Mouse (Mus musculus) neural tube, embryonic 15.5 days (tissue): ENCODE measurements around the gene Fam198a. TPM values are rescaled to one million over a fixed set of nuclear protein-coding genes. Genes with fewer than 3 reads are reported as not detected.
"Not testable (repeated sequence)": the region's sequence is repeated elsewhere in the genome, so short reads cannot be mapped to it uniquely, and the experiment has no call there.

Experiments used
- ATAC-seq: fragments of 200-750 bp; cut with Nextera tagmentation; 2 replicates; pipeline ENCODE4 v1.8.0; 2017; ENCODE audit warnings: mild to moderate bottlenecking, moderate TSS enrichment, moderate library complexity; ENCODE audit not compliant: low FRiP score
- H3K27ac ChIP-seq: fragments of 300-500 bp; sonication (generic); replicated peaks from 2 replicates; pipeline ENCODE4 v1.5.1; 2015; ENCODE audit warnings: mild to moderate bottlenecking, inconsistent platforms
- H3K27me3 ChIP-seq: fragments of 300-500 bp; sonication (generic); replicated peaks from 2 replicates; pipeline ENCODE4 v1.6.1; 2015; ENCODE audit warnings: inconsistent platforms
- H3K36me3 ChIP-seq: fragments of 300-500 bp; sonication (generic); 2 replicates; pipeline ENCODE4 v1.6.1; 2015; ENCODE audit warnings: inconsistent platforms
- H3K4me1 ChIP-seq: fragments of 300-500 bp; sonication (generic); 2 replicates; pipeline ENCODE4 v1.6.1; 2015; ENCODE audit warnings: inconsistent platforms
- H3K4me2 ChIP-seq: fragments of 300-500 bp; sonication (generic); 2 replicates; pipeline ENCODE4 v1.6.1; 2015; ENCODE audit warnings: inconsistent platforms, mild to moderate bottlenecking, moderate library complexity
- H3K4me3 ChIP-seq: fragments of 300-500 bp; sonication (generic); replicated peaks from 2 replicates; pipeline ENCODE4 v1.5.1; 2015; ENCODE audit warnings: mild to moderate bottlenecking, inconsistent platforms
- H3K9ac ChIP-seq: fragments of 300-500 bp; sonication (generic); replicated peaks from 2 replicates; pipeline ENCODE4 v1.6.1; 2015; ENCODE audit warnings: mild to moderate bottlenecking, inconsistent platforms
- H3K9me3 ChIP-seq: fragments of 300-500 bp; sonication (generic); replicated peaks from 2 replicates; pipeline ENCODE4 v1.6.1; 2016; ENCODE audit warnings: inconsistent platforms
- WGBS: fragments of 180-500 bp; shearing (Covaris S2); methylation state at CpG from one replicate; pipeline ENCODE4 v1.1.7; 2015; ENCODE audit warnings: mixed read lengths; 5-methylcytosine and 5-hydroxymethylcytosine counted together
- polyA plus RNA-seq: library from polyadenylated mRNA; unstranded; fragments of >200 nt; fragmentation: Nextera tagmentation; extraction: Ambion mirVana; gene quantifications from 2 replicates; pipeline ENCODE4 v1.2.1, GENCODE M21; 2015

Gene Fam198a
- polyA plus RNA-seq, 1 experiment from 2014 or later = 1.9 TPM

DNA sequence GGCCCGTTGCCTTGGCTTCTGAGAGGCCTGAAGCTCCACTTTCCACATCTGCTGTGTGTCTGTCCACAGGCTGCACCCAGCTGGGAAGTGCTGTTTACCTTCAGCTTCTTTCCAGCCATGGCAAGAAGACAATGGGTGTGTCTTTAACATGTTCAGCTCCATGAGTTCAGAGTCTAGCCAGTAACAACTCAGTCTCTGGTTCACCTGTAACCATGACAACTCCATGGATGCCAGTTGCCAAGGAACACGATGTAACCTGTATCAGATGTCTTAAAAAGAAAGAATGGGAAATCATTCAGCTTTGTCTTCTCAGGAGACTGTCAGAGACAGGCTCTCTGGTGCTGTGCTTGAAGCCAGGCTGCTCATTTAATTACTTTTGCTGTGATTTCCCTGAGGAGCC, 58.1 kb downstream of the Fam198a start:
- Histone ChIP-seq H3K4me1 (peaks cover 11% of the 10 kb centered on the region), H3K36me3 (no peaks in the 10 kb centered on the region), H3K9ac (no peak overlapping the region), H3K27me3 (no peaks in the 10 kb centered on the region), H3K4me3 (no peak overlapping the region), H3K4me2 (no peak overlapping the region), H3K9me3 (no peaks in the 10 kb centered on the region), H3K27ac (peak overlapping the region; percentile 51)
- ATAC-seq = peak; percentile 70; the same call in 1 of the 2 replicates
- 13% methylated on average over 2 of the region's 2 CpGs for WGBS

DNA sequence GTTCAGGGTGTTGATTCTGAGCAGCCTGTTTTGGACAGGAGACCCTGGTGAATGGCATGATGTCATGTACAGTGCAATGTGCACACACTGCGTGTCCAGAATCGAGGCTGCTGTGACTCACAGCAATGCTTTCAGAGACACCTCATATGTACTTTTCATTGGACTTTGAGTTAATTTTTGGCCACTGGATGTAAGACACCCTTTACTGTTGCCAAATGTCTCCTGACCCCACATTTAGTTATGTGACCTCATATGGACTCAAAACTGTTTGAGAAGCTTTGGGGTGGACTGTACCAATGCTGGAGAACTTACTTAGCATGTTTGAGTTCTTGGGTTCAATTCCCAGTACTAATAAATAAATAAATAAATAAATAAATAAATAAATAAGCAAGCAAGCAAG, 60.0 kb downstream of the Fam198a start:
- Histone ChIP-seq H3K4me3 (no peak overlapping the region), H3K4me1 (peaks cover 11% of the 10 kb centered on the region), H3K36me3 (no peaks in the 10 kb centered on the region), H3K4me2 (no peak overlapping the region), H3K9me3 (no peaks in the 10 kb centered on the region), H3K27me3 (no peaks in the 10 kb centered on the region), H3K9ac (no peak overlapping the region), H3K27ac (no peak overlapping the region)
- ATAC-seq = no peak
- WGBS = 90% methylated on average over 2 of the region's 2 CpGs

DNA sequence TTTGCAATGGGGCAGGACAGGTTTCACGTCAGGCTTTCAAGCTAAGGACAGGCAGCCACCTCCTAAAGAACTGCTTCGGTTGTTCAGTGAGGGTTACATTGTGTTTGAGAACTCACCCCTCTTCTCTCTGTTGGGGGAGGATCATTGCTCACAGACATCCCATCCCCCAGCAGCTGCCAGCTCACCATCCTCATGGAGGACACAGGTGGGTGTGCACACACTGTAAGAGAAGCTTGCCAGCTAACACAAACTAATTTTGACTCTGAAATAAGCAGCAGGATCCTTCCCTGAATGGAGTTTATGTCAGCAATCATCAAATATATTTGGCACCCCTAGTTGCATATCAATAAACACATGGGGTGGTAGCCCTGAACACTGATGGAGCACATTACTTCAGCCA, 62.0 kb downstream of the Fam198a start:
- 91% methylated on average over 2 of the region's 2 CpGs for WGBS
- no peak overlapping the region for H3K27ac ChIP-seq
- ATAC-seq = no peak
- no peak overlapping the region for H3K4me2 ChIP-seq
- no peaks in the 10 kb centered on the region for H3K36me3 ChIP-seq
- H3K27me3 ChIP-seq = no peaks in the 10 kb centered on the region
- H3K4me3 ChIP-seq = no peak overlapping the region
- H3K9ac ChIP-seq = no peak overlapping the region
- no peaks in the 10 kb centered on the region for H3K9me3 ChIP-seq
- peaks cover 11% of the 10 kb centered on the region for H3K4me1 ChIP-seq

DNA sequence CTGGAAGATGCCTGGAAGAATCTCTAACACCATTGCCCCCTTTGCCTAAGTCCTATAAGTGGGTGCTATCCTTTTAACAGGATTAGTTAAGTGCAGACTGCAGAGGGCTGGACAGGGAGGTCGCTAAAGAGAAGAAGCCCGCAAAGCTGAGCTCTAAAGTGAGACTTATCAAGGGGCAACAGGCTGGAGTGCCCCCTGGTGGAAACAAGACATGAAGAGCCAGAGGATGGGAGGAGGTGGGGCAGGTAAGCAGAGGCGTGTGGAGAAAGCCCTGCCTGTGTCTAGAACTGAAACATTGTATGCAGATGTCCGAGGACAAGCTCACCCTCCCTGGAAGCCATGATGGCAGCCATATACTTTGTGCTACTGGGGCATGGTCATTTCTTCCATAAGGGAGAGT, 62.8 kb downstream of the Fam198a start:
- H3K4me2 ChIP-seq = no peak overlapping the region
- 89% methylated on average over 4 of the region's 4 CpGs for WGBS
- ATAC-seq = no peak
- H3K4me1 ChIP-seq = peaks cover 8% of the 10 kb centered on the region
- H3K9ac ChIP-seq = no peak overlapping the region
- H3K27ac ChIP-seq = no peak overlapping the region
- H3K27me3 ChIP-seq = no peaks in the 10 kb centered on the region
- H3K9me3 ChIP-seq = no peaks in the 10 kb centered on the region
- no peak overlapping the region for H3K4me3 ChIP-seq
- H3K36me3 ChIP-seq = no peaks in the 10 kb centered on the region

DNA sequence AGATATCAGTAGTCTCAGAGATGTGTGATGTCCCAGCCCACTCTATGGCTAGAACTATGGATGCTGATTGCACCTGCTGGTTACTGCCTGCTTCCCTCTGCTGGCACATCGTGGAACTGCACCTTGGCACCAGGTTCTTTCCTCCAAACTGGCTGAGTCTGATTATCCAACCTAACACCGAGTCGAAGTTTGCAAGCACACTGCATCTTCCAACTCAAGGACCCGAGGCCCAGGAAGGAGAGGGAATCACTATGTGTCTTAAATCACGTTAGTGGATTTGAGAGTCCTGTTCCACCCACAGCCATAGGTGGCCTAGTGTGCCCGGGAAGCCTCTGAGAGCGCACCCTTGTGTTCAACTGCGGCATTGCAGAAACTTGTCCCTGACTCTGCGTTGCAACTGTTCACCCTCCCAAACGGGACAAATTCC, 63.5 kb downstream of the Fam198a start:
- no peak overlapping the region for H3K27ac ChIP-seq
- H3K9me3 ChIP-seq = no peaks in the 10 kb centered on the region
- no peaks in the 10 kb centered on the region for H3K36me3 ChIP-seq
- H3K27me3 ChIP-seq = no peaks in the 10 kb centered on the region
- ATAC-seq = no peak
- H3K4me2 ChIP-seq = no peak overlapping the region
- 12% methylated on average over 10 of the region's 10 CpGs for WGBS
- no peak overlapping the region for H3K4me3 ChIP-seq
- peaks cover 7% of the 10 kb centered on the region for H3K4me1 ChIP-seq
- no peak overlapping the region for H3K9ac ChIP-seq

DNA sequence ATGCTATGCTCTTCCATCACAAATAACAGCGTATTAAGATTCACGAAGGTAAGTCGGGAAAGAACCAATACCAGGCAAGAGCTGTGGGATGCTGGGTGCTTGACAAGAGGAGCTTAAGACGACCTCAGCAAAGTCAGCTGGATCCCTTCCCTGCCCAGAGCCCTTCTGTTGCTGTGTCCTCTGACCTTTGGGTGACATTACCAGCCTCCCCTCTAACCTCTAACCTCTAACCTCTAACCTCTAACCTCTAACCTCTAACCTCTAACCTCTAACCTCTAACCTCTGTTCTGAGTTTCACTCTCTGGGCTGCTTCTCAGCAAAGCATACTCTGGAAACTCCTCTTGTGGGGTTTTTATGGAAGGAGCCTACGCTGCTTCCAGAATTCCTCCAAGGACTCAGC, 67.3 kb downstream of the Fam198a start:
- no peaks in the 10 kb centered on the region for H3K9me3 ChIP-seq
- no peaks in the 10 kb centered on the region for H3K27me3 ChIP-seq
- no peak overlapping the region for H3K4me2 ChIP-seq
- ATAC-seq = no peak
- no peak overlapping the region for H3K27ac ChIP-seq
- H3K9ac ChIP-seq = no peak overlapping the region
- H3K4me1 ChIP-seq = peaks cover 8% of the 10 kb centered on the region
- no peak overlapping the region for H3K4me3 ChIP-seq
- WGBS = 83% methylated on average over 5 of the region's 5 CpGs
- H3K36me3 ChIP-seq = no peaks in the 10 kb centered on the region

DNA sequence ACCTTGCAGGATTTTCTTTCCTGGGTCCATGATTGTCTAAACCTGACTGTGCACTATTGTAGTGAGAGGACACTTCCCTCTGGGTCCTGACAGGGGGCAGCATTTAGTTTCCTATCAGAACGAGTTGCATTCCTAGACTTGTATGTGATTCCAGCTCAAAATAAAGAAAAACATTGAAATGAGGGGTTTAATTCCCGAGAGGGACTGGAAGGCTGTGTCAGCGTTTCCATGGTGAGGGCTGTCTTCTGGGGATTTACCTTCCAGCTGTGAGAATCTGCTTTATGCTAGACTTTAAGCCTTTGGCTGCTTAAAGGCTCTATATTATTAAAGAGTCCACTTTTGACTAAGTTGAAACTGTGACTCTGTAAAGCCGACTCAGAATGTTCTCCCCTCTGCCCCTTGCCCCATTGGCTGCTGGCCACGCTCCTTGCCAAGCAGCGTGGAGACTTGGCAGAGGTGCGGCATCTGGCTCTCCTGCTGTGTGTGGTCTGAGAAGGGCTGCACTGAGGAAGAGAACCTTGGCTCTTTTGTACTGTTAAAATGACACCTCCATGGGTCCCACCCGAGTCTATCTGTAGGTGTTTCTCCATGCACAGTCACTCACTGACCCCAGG, 68.1 kb downstream of the Fam198a start:
- ATAC-seq = peak; percentile 83
- Histone ChIP-seq H3K9me3 (no peaks in the 10 kb centered on the region), H3K4me1 (peaks cover 8% of the 10 kb centered on the region), H3K36me3 (no peaks in the 10 kb centered on the region), H3K27ac (peak overlapping the region; percentile 45), H3K9ac (no peak overlapping the region), H3K4me2 (peak overlapping the region; percentile 39), H3K4me3 (no peak overlapping the region), H3K27me3 (no peaks in the 10 kb centered on the region)
- 15% methylated on average over 8 of the region's 8 CpGs for WGBS

DNA sequence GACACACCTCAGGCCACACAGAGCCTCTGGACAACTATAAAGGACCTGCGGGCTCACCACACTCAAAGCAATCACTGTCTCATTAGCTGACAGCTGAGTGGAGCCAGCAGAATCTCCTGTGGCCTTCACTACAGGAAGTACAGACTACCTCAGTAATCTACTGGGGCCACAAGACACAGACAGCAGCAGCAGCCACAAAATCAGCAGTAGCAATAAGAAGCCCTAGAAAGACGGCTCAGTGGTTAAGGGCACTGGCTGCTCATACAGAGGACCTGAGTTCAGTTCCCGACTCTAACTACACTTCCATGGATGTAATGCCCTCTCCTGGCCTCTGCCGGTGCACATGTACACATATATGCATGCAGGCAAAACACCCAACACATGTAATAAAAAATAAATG, 69.5 kb downstream of the Fam198a start:
- no peak for ATAC-seq
- no peak overlapping the region for H3K4me3 ChIP-seq
- no peaks in the 10 kb centered on the region for H3K36me3 ChIP-seq
- no peak overlapping the region for H3K9ac ChIP-seq
- peaks cover 8% of the 10 kb centered on the region for H3K4me1 ChIP-seq
- no peak overlapping the region for H3K4me2 ChIP-seq
- no peaks in the 10 kb centered on the region for H3K27me3 ChIP-seq
- H3K9me3 ChIP-seq = no peaks in the 10 kb centered on the region
- H3K27ac ChIP-seq = no peak overlapping the region
- WGBS = 85% methylated on average over 4 of the region's 4 CpGs

DNA sequence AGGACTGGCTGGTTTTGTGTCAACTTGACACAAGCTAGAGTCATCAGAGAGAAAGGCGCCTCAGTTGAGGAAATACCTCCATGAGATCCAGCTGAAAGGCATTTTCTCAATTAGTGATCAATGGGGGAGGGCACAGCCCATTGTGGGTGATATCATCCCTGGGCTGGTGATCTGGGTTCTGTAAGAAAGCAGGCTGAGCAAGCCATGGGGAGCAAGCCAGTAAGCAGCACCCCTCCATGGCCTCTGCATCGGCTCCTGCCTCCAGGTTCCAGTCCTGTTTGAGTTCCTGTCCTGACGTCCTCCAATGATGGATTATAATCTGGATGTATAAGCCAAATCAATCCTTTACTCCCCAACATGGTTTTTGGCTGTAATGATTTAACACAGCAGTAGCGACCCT, 70.4 kb downstream of the Fam198a start:
- H3K9me3 ChIP-seq, H3K27me3 ChIP-seq, H3K4me2 ChIP-seq, ATAC-seq, H3K36me3 ChIP-seq, H3K9ac ChIP-seq, H3K4me3 ChIP-seq, H3K27ac ChIP-seq: not testable (repeated sequence)
- H3K4me1 ChIP-seq = peaks cover 11% of the 10 kb centered on the region
- WGBS = 96% methylated on average over 4 of the region's 4 CpGs

DNA sequence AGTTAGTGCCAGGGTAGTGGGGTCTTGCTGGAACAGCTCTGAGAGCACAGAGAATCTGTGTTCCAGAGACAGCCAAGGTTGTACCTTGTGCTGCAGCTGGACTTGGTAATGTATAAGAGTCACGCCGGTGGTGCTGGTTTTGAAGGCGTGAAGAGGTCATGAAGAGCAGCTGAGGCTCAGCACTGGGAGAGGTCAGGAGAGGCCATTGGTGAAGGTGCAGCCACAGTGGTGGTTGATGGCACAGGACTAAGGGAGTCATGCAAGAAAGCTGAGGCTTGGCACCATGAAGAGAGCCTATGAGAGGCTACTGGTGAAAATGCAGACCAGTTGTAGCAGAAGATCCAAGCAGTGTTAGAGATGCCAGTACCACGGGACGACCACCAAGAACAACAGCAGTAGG, 70.8 kb downstream of the Fam198a start:
- WGBS = 92% methylated on average over 5 of the region's 5 CpGs
- H3K27ac ChIP-seq = no peak overlapping the region

DNA sequence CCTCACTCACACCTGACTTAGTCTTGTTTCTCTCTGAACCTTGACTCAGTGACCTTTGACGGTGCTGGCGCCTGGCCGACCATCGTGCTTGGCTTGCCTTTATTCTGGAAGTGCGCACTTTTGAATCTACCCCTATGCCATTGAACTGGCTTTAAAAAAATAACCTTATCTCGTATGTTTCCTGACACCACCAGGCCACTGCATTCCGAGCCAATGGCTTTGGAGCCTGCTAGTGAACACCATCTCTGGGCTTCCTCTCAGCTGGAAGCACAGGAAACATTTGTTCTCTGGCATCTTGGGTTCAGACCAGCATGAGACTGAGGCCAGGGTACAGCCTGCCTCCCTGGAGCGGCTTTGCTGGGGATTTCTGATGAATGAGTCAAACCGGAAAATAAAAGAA, 72.0 kb downstream of the Fam198a start:
- Histone ChIP-seq H3K27ac (no peak overlapping the region), H3K4me3 (no peak overlapping the region), H3K36me3 (no peaks in the 10 kb centered on the region), H3K27me3 (no peaks in the 10 kb centered on the region), H3K4me2 (no peak overlapping the region), H3K9me3 (no peaks in the 10 kb centered on the region), H3K4me1 (peaks cover 19% of the 10 kb centered on the region), H3K9ac (no peak overlapping the region)
- no peak for ATAC-seq
- WGBS = 76% methylated on average over 9 of the region's 9 CpGs

More for the DNA sequence above, 70.8 kb downstream of the Fam198a start:
- peaks cover 14% of the 10 kb centered on the region for H3K4me1 ChIP-seq
- H3K9ac ChIP-seq = no peak overlapping the region
- H3K27me3 ChIP-seq = no peaks in the 10 kb centered on the region
- ATAC-seq = no peak
- H3K9me3 ChIP-seq = no peaks in the 10 kb centered on the region
- H3K36me3 ChIP-seq = no peaks in the 10 kb centered on the region
- no peak overlapping the region for H3K4me3 ChIP-seq
- H3K4me2 ChIP-seq = no peak overlapping the region

DNA sequence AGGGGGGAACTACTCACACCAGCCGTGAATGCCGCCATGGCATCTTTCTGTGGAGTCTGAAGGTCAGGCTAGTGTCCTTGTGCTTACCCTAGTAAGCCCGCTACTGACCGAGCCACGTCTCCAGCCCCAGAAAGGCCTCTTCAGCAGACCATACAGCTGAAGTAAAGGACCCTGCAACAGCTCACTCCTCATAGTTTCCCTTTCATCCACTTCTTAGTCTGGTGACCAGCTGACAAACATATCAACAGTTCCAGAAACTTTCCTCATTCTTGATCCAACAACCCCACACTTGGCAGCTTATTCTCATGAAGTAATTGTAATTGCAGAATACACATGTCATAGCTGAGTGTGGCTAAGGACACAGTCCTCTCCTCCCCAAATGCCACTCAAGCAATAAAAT, 73.1 kb downstream of the Fam198a start:
- no peak overlapping the region for H3K4me2 ChIP-seq
- H3K27ac ChIP-seq = no peak overlapping the region
- H3K4me3 ChIP-seq = no peak overlapping the region
- 85% methylated on average over 5 of the region's 5 CpGs for WGBS
- no peak for ATAC-seq
- no peak overlapping the region for H3K9ac ChIP-seq
- no peaks in the 10 kb centered on the region for H3K9me3 ChIP-seq
- H3K4me1 ChIP-seq = peaks cover 17% of the 10 kb centered on the region
- H3K27me3 ChIP-seq = no peaks in the 10 kb centered on the region
- no peaks in the 10 kb centered on the region for H3K36me3 ChIP-seq

DNA sequence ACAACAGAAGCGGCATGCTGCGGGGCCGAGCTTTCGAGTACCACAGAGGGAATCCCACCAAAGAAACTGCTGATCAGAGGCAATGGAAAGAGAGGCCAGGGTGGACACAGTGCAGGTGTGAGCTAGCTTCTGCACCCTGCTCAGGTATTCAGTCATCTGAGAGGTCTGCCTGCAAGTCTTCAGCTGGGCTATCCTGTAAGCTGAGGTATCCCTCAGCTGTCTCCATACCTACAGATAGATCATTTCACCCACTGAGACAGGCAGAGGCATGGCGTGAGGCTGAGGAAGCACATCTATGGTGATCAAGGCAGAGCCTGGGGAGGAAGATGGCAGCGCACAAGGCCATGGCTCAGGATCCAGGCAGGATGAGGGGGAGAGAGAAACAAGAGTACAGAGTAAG, 73.6 kb downstream of the Fam198a start:
- Histone ChIP-seq H3K4me2 (no peak overlapping the region), H3K9ac (no peak overlapping the region), H3K9me3 (no peaks in the 10 kb centered on the region), H3K27ac (no peak overlapping the region), H3K27me3 (no peaks in the 10 kb centered on the region), H3K36me3 (no peaks in the 10 kb centered on the region), H3K4me1 (peaks cover 12% of the 10 kb centered on the region), H3K4me3 (no peak overlapping the region)
- no peak for ATAC-seq
- WGBS = 94% methylated on average over 6 of the region's 6 CpGs
